Mouse (Mus musculus): Measurements from ENCODE around the gene Gm43517.

Gm43517 gene

GRCm38 (mm10) chr12:49385631-49385990 lies 637 bp downstream of the Gm43517 start:
- DNase-seq (ENCODE audit: low read depth, low spot score): no peak

- DNase-seq (ENCODE audit: low read depth, low spot score): no peak
These were observed 1.3 kb downstream of the Gm43517 start for GRCm38 (mm10) chr12:49386081-49386805.

GRCm38 (mm10) chr12:49387856-49388598 lies 3.1 kb downstream of the Gm43517 start:
- no peak for DNase-seq (ENCODE audit: low read depth, low spot score)

GRCm38 (mm10) chr12:49389666-49390065 lies 4.7 kb downstream of the Gm43517 start:
- DNase-seq (ENCODE audit: low read depth, low spot score): no peak

GRCm38 (mm10) chr12:49390257-49390656 lies 5.3 kb downstream of the Gm43517 start:
- DNase-seq (ENCODE audit: low read depth, low spot score): no peak

- DNase-seq (ENCODE audit: low read depth, low spot score): no peak
These were observed 5.9 kb downstream of the Gm43517 start for GRCm38 (mm10) chr12:49390926-49391304.

- peak; percentile 83 for DNase-seq (ENCODE audit: low read depth, low spot score)
These were observed 6.5 kb downstream of the Gm43517 start for GRCm38 (mm10) chr12:49391305-49392040.

- no peak for DNase-seq (ENCODE audit: low read depth, low spot score)
These were observed 7.0 kb downstream of the Gm43517 start for GRCm38 (mm10) chr12:49392041-49392390.

- no peak for DNase-seq (ENCODE audit: low read depth, low spot score)
These were observed 7.9 kb downstream of the Gm43517 start for GRCm38 (mm10) chr12:49392876-49393275.

- DNase-seq (ENCODE audit: low read depth, low spot score): no peak
These were observed 8.7 kb downstream of the Gm43517 start for GRCm38 (mm10) chr12:49393639-49394038.

- DNase-seq (ENCODE audit: low read depth, low spot score): no peak
These were observed 9.2 kb downstream of the Gm43517 start for GRCm38 (mm10) chr12:49394181-49394580.

GRCm38 (mm10) chr12:49394836-49395235 lies 9.9 kb downstream of the Gm43517 start:
- no peak for DNase-seq (ENCODE audit: low read depth, low spot score)

GRCm38 (mm10) chr12:49395969-49396368 lies 11.0 kb downstream of the Gm43517 start:
- DNase-seq (ENCODE audit: low read depth, low spot score): no peak

GRCm38 (mm10) chr12:49396776-49397175 lies 11.8 kb downstream of the Gm43517 start:
- no peak for DNase-seq (ENCODE audit: low read depth, low spot score)

GRCm38 (mm10) chr12:49397443-49398162 lies 12.6 kb downstream of the Gm43517 start:
- no peak for DNase-seq (ENCODE audit: low read depth, low spot score)

GRCm38 (mm10) chr12:49398163-49398540 lies 13.2 kb downstream of the Gm43517 start:
- DNase-seq (ENCODE audit: low read depth, low spot score): no peak

GRCm38 (mm10) chr12:49398636-49399035 lies 13.7 kb downstream of the Gm43517 start:
- DNase-seq (ENCODE audit: low read depth, low spot score): no peak

- DNase-seq (ENCODE audit: low read depth, low spot score): no peak
These were observed 14.6 kb downstream of the Gm43517 start for GRCm38 (mm10) chr12:49399611-49400010.

- DNase-seq (ENCODE audit: low read depth, low spot score): no peak
These were observed 15.3 kb downstream of the Gm43517 start for GRCm38 (mm10) chr12:49400036-49400852.

- no peak for DNase-seq (ENCODE audit: low read depth, low spot score)
These were observed 15.8 kb downstream of the Gm43517 start for GRCm38 (mm10) chr12:49400853-49401118.

GRCm38 (mm10) chr12:49401119-49401795 lies 16.3 kb downstream of the Gm43517 start:
- DNase-seq (ENCODE audit: low read depth, low spot score): no peak
